Mouse (Mus musculus) frontal cortex, postnatal 25 days (tissue): ENCODE results near the gene Def8.

ENCODE experiments used
- DNase-seq, 2 experiments: peaks; one replicate each; pipeline ENCODE4 v3.0.0; 2022; ENCODE audit warnings: low spot score in 2 of 2

The Def8 gene

DNA sequence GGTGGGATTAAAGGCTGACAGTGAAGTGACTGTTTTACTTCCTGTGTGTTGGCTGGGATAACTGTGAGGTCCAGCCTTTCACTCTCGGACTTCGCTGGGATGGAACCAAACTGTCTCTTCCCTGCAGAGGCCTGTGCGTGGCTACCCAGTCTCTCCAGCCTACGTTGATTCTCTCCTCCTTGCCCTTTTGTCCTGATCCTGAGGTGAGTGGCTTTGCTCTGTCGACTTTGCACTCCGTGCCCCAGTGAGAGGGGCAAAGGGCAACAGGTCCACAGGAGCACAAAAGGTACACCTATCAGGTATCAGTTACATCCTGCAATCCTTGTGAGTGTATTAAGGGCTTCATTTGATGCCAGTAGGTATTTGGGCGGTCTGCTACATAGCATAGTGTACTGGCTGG, at the start of gene Def8:
TSS of gene Def8 (plus strand) at position 87 of the 400 bp plus-strand sequence.
- DNase-seq, result no peak

DNA sequence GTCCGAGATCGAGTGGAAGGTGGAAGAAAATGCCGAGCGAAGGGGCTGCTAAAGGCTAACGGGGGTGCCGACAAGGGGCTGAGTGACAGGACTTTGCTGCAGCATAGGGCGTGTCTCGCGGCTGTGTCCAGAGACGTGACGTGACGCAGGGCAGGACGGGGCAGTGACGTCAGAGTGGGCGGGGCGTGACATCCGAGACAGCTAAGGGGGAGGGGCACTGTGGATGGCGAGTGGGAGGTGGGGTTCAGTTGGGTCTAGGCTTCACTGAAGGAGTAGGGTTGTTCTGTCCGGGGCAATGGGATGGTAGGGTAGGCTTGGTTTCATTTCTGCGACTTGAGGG, 49.1 kb upstream of the Def8 start:
- peak; percentile 84 to 89 for DNase-seq

DNA sequence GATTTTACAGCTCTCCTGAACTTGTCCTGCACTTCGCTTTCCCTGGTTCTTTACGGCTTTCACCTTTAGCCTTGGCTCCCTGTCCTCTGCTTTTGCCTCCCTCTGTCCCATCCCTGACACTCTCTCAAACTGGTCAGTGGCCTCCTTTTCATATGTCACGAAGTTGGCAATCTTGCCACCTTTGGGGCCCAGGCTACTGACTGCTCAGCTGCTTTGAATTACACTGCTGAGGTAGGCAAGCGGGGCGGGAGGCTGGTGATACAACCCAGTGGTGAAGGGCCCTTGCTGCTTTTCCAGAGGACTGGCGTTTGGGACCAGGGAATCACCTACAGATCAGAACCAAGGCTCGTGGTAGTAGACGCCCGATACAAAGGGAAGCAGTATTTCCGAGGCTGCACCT, 47.6 kb upstream of the Def8 start:
- no peak for DNase-seq

DNA sequence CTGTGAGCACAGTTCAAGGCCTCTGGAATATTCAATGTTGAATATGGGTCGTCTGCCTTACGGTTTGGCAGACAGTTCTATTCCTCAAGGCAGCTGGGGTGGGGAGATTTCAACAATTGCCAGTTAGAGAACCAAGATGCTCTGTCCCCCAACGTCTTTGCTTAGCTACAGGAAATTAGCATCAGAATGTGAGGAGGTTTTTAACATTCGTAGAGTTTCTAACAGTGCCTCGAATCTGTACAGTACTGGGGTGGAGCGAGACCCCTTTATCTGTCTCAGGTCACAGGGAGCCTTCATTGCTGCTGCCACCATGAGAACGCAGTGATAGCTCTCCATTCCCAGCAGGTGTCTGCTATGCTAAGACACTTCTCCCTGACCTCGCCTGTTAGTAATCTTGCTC, 47.2 kb upstream of the Def8 start:
- no peak for DNase-seq

DNA sequence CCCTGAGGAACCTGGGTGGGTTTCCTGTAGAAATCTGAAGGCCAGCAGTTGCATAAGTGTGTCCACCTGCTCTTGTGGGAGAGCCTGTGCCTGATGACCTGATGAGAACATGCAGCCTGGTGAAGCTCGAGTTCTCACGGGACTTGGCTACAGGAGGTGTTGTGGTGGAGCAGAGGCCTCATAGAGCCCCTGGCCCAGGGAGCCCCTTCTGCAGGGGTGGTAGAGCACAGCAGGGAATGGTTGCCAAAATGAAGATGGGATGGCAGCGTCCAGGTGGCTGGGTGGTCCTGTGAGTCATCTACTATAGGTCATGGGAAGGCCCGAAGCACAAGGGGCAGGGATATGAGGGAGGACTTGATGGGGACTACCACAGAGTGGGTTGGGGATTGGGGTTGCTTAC, 41.6 kb upstream of the Def8 start:
- DNase-seq, result no peak

DNA sequence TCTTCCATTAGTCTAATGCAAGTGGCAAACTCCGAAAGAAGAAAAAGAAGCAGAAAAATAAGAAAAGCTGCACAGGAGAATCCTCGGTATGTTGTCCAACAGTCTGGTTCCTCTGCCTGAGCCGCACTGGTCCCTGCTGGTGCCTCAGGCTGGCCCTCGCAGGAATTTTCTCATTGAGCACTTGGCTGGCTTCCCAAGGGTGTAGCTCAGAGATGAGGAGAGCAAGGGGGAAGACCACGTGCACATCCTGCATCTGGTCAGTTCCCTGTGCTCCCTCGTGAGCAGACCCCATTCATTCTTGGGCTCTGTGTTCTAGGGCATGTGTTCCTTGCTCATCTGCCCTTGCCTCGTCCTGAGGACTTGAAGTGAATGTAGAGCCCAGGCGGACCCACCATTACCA, 40.8 kb upstream of the Def8 start:
- no peak for DNase-seq

DNA sequence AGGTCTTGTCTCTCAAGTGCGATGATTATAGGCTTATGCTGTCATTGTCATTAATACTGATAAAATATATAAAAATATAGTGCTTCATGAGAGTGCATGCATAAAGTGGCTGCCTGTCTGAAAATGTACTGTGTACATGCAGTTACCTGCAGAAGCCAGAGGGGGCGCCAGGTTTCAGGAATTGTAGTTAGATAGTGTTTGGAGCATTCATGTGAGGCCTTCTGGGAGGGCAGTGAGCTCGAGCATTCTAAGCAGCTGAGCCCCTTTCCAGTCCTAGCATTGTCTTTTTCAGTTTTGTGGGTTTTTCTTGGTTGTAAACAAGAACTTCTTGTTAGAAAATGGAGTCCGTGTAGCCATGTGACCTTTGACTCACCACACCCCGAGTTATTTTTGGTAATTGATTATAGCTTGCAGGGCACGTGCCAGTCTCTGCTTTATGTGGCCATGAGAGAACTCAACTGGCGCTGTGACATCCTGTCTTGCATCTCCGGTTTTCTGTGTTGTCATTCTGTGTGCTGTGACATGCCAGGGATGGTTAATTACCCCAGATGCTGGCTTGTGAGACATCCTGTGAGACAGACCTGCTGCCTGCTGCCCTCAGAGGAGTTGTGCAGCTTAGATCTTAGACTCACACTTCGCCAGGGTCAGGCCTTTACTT, 38.3 kb upstream of the Def8 start:
- DNase-seq, result no peak

DNA sequence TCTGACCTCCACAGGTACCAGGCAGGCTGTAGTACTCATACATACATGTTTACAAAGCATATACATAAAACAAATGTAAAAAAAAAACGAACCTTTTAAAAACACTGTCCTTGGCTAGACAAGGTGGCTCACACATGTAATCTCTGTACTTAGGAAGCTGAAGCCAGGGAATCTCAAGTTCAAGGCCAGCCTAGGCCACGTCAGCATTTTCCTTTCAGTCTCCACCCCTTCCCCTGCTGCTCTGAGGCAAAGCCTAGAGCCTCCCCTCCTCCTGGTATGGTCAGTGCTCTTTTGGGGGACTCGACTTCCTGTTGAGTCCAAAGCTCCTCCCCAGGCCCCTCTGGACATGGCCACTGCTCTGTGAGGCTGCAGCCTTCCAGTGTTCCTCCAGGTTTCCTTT, 36.3 kb upstream of the Def8 start:
- no peak for DNase-seq

DNA sequence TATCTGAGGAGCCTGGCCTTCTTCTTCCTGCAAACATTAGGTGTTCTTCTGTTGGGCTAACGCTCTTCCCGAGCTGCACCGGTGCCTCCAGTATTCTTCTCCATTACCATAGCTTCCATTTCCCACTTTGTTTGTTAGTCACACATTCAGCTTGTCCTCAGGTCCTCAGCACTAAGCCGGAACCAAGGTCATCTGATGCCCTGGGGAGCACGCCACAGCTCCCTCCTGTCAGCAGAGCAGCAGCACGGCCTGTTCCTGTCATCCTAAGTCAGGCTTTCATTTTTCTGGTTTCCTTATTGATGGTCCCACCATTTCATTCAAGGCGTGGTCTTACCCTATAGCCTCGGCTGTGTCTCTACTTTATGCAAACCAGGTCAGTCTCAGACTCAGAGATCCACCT, 35.5 kb upstream of the Def8 start:
- no peak for DNase-seq

DNA sequence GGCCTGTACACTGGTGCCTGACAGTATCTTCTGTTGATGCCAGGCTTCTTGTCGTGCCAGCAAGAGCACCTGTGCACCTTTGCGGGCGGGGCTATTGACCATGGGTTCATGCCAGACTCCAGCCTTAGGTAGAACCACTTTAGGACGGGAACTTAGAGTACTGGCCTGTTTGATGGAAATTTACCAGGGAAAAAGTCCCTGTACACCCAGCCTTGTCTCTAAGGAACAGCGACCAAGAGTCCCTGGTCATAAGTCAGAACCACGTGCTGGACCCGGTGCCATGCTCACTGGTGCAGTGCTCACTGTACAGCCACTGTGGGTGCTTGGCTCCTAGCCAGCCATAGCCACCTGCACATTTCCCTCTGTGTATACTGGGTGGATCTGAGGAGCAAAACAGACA, 34.3 kb upstream of the Def8 start:
- no peak for DNase-seq

DNA sequence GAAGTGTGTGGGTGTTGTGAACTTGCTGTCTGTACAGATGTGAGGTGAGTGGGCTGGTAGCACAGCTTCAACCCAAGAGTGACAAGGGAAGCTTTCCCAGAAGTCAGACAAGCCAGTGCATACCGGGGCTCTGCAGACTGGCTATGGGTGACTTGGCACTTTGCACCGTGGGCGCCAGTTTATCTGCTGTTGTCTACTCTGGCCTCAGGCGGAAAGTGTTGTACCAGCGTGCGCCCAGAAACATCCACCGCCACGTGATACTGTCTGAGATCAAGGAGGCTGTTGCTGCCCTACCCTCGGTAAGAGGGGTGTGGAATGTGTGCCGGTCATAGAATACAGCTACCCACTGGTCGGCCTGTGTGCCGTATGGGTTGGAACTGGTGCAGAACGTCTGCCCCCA, 25.0 kb upstream of the Def8 start:
- no peak for DNase-seq

DNA sequence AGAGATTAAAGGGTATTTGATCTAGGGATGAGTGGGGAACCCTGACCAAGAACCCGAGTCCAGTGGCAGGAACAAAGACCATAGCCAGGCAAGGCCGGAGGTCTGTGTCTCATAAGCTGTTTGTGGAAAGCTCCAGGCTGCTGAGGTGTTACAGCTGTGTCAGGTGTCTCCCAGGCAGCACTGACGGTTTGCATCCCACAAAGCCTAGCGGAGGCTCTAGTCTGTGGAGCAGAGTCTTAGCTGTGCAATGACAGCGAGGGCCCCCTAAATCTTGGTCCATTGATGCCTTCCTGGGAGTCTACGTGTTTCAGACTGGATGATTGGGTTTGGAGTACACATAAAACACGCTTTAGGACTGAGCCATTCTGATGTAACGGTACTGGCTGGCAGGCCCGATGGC, 21.4 kb upstream of the Def8 start:
- no peak for DNase-seq

DNA sequence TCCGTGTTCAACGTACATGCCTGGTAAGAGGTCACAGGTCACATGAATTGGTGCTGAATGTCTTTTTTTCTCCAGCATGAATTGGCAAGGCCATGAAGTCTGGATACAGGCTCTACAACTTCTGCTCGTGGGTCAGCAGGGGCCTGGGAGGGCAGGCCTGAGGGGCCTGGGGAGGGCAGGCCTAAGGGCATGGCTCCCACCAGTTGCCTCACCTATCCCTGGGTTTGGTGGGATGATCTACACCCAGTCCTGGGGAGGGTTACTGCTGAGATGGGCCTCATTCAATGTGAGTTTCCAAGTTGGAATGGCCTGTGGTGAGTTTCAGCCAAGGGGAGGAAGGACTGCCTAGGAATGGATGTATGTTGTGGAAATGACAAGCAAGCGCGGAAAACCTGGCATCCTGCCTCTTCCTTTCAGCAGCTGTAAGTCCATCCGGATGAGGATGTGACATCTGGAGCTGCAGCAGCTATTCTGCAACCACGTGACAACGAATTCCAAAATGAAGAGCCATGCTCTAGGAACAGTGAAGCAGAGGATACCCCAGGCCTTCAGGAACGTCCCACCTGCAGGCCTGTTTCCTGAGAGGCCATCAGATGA, 20.5 kb upstream of the Def8 start:
- no peak for DNase-seq

DNA sequence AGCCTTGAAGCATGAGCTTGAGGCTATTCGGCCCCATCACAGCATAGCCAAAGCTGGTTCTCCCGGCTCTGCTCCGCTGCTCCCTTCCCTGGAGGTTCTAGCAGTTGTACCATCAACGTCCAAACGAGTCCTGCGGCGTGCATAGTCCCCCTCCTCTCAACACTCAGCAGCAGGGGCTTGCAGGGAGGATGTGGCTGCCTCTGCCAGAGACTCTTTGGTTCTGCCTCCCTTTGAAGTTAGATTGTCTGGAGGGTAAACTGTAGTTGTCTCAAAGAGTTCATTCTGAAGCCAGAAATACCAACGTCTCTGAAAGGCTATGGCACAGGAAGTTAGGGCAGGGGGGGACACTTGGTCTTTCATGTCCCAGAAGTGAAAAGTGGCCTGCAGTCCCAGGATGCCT, 18.8 kb upstream of the Def8 start:
- DNase-seq, result no peak

DNA sequence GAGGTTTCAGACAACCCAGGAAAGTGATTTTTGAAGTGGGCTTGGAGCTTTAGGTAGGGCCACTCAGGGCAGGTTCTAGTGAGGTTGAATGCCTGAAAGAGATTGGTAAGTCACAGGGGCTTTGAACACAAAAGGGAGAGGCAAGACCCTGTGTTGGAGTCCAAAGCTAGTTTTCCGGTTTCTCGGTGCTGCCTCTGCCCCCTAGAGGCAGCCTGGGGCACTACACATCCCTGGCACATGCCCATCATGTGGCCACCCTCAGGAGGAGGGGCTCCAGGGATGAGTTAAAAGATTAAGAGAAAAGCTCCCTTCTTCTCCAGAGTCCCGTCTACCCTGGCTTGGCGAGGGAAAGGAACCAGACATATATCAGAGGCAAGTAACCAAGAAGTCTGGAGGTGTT, 16.5 kb upstream of the Def8 start, which contains the start of gene Mc1r:
TSS of gene Mc1r (plus strand) at position 322 of the 400 bp plus-strand sequence.
- peak; percentile 57 to 62 for DNase-seq

DNA sequence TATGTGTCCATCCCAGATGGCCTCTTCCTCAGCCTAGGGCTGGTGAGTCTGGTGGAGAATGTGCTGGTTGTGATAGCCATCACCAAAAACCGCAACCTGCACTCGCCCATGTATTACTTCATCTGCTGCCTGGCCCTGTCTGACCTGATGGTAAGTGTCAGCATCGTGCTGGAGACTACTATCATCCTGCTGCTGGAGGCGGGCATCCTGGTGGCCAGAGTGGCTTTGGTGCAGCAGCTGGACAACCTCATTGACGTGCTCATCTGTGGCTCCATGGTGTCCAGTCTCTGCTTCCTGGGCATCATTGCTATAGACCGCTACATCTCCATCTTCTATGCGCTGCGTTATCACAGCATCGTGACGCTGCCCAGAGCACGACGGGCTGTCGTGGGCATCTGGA, 15.7 kb upstream of the Def8 start:
- DNase-seq, result no peak

DNA sequence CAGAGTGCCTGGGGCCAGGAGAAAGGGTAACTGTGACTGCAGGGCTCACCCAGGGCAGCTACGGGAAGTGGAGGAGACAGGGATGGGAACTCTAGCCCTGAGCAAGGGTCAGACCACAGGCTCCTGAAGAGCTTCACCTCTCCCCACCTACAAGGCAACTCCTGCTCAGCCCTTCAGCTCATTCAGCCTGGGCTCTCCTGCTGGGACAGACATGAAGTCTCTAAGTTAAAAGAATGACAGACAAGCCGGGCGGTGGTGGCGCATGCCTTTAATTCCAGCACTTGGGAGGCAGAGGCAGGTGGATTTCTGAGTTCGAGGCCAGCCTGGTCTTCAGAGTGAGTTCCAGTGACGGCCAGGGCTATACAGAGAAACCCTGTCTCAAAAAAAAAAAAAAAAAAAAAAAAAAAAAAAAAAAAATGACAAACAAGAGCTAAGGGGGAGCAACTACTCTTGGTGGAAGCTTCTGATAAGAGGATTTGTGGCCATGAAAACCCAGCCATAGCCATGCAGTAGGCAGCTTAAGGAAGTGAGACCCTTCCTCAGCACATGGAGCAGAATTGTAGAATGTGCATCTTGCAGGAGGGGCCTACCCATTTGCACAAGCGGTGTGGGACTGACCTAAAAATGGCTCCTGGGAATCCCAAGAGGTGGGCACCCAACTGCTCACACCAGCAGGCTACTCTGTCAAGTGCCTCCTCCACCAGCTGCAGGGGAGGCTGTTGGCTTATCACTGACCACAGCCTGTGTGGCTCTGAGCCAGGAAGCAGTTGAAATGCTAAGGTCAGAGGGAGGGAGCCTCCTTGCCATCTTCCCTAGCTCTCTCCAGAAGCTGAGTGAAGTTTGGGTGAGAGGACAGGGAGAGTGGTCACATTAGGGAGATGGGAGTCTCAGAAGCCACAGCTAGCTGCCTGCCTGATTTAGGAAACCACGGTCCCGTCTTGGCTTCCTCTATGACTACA, 14.5 kb upstream of the Def8 start:
- DNase-seq, result peak in 1 of 2 experiments; percentile 4

DNA sequence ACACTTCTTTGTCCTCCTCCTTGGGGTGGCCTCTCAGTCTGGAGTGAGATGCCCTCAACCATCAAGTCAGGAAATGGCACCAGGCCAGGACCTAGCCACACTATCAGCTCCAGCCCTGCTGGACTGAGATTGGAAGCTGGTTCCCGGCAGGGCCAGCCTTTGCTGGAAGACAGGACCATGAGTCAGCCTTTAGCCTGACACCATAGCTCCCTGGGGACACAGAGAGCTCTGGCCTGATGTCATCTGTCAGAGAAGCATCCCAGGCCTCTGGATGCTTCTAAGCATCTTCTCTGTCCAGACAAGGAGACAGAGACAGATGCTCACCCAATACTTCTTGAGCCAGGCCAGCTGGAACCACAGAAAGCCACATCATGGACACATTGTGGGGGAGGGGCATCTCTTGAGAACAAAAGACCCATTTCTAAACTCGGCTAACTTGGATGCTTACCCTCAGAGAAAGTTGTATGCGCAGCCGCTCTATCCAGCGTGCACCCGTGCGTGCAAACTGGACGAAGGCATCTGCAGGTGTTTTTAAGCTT, 13.2 kb upstream of the Def8 start:
- DNase-seq, result peak in 1 of 2 experiments; percentile 5

DNA sequence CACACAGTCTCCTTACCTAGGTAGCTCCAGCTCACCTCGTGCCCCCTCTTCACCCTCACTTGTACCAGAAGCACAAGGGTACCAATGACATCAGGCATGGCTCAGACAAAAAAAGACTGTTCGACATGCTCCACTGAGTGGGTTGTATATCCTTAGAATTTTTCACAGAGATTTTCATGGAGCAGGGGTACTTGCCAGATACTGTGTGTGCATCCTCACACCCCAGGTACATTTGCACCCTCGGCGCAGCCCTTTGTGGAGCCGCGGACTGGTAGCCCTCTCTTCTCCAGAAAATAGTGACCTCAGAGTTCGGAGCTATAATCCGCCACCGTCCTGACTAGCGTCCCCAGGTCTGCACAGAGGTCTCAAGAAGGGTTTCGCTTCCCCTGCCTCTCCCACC, 12.5 kb upstream of the Def8 start:
- DNase-seq, result no peak

DNA sequence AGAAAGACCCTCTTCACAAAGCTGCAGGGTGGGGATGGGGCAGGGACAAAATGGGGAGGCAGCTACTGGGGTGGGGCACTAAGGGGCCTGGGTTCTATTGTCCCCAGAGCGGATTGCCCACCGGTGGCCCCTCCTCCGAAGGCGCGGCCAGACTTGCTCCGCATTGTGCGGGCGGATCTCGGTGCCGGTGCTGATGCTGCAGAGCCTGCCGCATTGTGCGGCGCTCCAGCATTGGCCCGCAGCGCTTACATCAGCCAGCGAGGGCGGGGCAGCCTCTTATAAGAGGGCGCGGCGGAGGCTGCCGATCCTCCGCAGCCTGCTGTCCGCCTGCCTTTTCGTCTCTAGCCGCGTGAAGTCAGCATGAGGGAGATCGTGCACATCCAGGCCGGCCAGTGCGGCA, 12.1 kb upstream of the Def8 start, which contains the start of gene Tubb3:
TSS of gene Tubb3 (plus strand) at position 179 of the 400 bp plus-strand sequence.
- peak; percentile 82 to 83 for DNase-seq

DNA sequence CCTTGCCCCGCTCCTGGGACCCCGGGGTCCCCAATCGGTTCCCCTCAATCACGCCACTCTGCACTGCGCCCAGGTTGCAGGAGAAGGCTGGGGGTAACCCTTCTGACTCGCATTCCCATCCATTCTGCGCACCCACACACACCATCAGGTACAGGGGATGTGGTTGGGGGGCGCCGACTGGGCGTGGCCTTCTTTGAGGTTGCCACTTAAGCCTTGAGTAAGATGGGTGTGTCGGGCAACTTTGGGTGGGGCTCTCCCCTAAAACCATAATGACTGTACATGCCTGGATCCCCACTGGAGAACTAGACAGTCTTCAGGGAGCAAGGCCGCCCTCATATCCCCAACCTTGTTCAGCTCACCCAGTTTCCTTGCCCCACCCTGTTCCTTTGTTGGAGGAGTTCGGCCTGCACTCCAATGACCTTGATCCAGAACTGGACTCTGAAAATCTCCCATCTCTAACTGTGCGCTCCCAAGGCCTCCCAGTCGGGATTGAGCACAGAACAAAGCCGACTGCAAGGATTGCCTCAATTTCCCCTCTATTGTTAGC, 11.5 kb upstream of the Def8 start:
- DNase-seq, result no peak

DNA sequence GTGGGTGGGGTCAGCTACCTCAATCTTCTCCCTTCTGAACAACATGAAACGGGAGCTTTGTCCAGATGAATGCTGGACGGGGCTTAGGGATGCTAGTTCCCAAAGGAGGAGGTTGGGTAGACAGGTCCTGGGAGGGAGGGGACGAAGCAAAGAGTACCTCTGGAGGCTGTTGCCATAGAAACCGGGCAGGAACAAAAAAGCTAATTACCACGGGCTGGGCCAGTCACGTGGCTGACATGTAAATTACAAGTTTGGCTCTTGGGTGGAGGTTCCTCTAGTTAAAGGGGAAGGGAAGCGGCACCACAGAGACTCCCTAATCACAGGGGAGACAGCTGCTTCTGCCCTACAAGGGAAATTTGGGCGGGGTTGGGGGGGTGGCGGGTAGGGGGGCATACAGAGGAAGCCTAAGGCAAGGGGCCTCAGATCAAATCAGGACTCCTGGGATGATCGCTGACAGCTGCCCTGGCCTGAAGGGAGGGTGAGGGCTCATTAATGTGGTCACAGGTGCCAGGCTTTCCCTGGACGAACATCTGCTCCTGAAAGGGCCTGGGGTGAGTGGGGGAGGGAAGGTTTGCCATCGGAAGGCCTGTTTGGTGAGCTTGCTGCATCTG, 10.7 kb upstream of the Def8 start:
- peak in 1 of 2 experiments; percentile 59 for DNase-seq
